Mouse (Mus musculus): ENCODE data around the gene A630023A22Rik. TPM values are rescaled to one million over a fixed set of nuclear protein-coding genes. Genes with fewer than 3 reads are reported as not detected.

A630023A22Rik gene
- polyA plus RNA-seq, 1 experiment from 2014 or later: 0.12 TPM

DNA sequence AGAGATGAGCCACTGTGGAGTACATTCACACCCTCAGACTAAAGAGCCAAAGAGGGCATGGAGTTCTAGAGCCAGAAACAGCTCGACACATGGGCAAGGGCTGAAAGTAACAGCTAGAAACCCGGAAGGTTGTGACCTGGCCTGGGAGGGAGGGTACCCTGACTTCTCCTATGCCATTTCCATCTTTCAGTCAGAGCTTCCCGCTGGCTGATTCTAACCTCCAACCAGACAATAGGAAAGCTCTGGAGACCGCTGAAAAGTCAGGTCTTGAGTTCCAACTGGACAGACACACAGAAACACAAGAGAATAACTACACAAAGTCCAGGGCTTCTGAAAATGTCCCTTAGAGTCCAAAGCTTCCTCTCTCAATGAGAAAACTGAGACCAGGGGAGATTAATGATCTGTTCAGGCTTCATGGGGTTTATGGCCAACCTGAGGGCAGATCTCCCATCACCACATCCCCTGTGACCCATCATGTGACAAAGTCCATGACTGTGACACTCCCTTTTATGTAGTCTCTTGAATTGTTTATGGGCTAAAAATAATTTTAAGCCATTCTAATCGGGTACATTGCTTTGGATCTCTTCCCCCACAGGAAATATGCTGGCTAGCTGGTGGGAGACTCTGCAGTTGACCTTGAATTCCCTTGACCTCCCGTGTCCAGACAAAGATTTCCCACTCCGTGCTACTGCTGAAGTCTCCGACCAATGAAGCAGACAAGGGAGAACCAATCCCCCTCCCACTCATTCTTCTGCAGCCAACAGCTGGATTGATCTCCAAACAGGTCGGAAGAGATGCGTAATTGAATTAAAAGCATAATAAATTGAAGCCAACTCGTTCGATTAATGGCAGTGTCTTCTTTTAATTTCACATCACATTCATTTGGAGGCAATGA, 17.7 kb upstream of the A630023A22Rik start:
- WGBS: 61% methylated on average over 12 of the region's 12 CpGs
- peaks cover 21% of the 10 kb centered on the region for H3K4me1 ChIP-seq (ENCODE audit: control insufficient read depth, insufficient read depth, low read length)
- no peak overlapping the region for H3K9ac ChIP-seq (ENCODE audit: low read length)
- no peak overlapping the region for H3K4me3 ChIP-seq (ENCODE audit: low read length)
- H3K36me3 ChIP-seq (ENCODE audit: control insufficient read depth, insufficient read depth): no peaks in the 10 kb centered on the region
- ATAC-seq (replicated peaks; ENCODE audit: extremely low read depth, insufficient read depth, low FRiP score): no peak
- no peak overlapping the region for H3K27ac ChIP-seq (ENCODE audit: low read length)
- H3K27me3 ChIP-seq (ENCODE audit: control insufficient read depth, insufficient read depth, low read length): no peaks in the 10 kb centered on the region
- H3K4me2 ChIP-seq (ENCODE audit: low read depth, low read length): no peak overlapping the region
- H3K9me3 ChIP-seq (replicated peaks; ENCODE audit: control insufficient read depth, low read length): no peaks in the 10 kb centered on the region

DNA sequence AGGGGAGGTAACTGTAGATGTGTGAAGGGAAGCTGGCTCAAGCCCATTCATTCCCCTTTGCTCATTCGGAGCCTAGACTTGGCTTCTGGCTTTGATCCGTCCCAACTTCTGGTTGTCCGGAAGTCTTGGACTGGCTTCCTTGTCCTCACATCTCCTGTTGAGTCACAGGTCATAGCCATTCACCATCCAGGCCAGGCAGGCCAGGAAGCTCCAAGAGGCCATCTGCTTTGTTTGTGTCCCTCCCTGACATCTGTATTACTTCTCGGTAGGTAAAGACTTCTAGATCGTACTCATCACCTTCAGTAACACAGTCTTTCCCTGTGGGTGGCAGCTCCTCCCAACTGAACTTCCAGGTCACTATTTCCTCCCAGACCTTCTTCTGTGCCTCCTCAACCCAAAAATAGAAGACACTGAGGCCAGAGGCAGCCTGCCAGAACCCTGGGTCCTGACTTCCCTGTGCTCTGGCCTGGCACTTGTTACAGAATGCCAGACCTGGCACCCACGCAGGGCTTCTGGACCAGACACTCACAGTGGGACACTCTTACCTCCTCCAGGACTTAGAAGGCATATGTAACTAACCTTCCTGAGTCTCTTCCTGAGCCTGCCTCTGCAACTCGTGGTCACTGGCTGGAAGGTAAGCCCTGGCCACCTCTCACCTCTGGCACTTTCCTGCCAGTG, 16.6 kb upstream of the A630023A22Rik start:
- Histone ChIP-seq H3K4me3 (ENCODE audit: low read length) (no peak overlapping the region), H3K27me3 (ENCODE audit: control insufficient read depth, insufficient read depth, low read length) (no peaks in the 10 kb centered on the region), H3K4me2 (ENCODE audit: low read depth, low read length) (no peak overlapping the region), H3K9ac (ENCODE audit: low read length) (no peak overlapping the region), H3K27ac (ENCODE audit: low read length) (no peak overlapping the region), H3K9me3 (replicated peaks; ENCODE audit: control insufficient read depth, low read length) (no peaks in the 10 kb centered on the region), H3K4me1 (ENCODE audit: control insufficient read depth, insufficient read depth, low read length) (peaks cover 21% of the 10 kb centered on the region), H3K36me3 (ENCODE audit: control insufficient read depth, insufficient read depth) (no peaks in the 10 kb centered on the region)
- 59% methylated on average over 7 of the region's 7 CpGs for WGBS
- ATAC-seq (replicated peaks; ENCODE audit: extremely low read depth, insufficient read depth, low FRiP score): no peak

DNA sequence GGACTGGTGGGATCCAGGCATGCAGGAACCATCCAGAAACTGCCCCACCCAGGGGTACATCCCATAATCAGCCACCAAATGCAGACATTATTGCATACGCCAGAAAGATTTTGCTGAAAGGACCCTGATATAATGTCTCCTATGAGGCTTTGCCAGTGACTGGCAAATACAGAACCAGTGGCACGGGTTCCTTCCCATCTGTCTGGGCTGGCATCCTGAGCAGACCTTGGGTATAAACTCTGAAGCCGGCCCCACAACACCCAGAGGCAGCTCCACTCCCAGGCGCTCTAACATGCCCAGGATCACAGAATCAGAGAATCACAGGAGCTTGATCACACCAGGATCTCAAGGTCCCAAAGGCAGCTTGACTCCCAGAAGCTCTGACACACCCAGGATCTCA, 11.8 kb upstream of the A630023A22Rik start:
- WGBS: 81% methylated on average over 4 of the region's 4 CpGs
- Histone ChIP-seq H3K27me3 (ENCODE audit: control insufficient read depth, insufficient read depth, low read length) (no peaks in the 10 kb centered on the region), H3K27ac (ENCODE audit: low read length) (no peak overlapping the region), H3K4me2 (ENCODE audit: low read depth, low read length) (no peak overlapping the region), H3K36me3 (ENCODE audit: control insufficient read depth, insufficient read depth) (no peaks in the 10 kb centered on the region), H3K4me3 (ENCODE audit: low read length) (no peak overlapping the region), H3K4me1 (ENCODE audit: control insufficient read depth, insufficient read depth, low read length) (peaks cover 7% of the 10 kb centered on the region), H3K9ac (ENCODE audit: low read length) (no peak overlapping the region), H3K9me3 (replicated peaks; ENCODE audit: control insufficient read depth, low read length) (no peaks in the 10 kb centered on the region)
- ATAC-seq (replicated peaks; ENCODE audit: extremely low read depth, insufficient read depth, low FRiP score): no peak

DNA sequence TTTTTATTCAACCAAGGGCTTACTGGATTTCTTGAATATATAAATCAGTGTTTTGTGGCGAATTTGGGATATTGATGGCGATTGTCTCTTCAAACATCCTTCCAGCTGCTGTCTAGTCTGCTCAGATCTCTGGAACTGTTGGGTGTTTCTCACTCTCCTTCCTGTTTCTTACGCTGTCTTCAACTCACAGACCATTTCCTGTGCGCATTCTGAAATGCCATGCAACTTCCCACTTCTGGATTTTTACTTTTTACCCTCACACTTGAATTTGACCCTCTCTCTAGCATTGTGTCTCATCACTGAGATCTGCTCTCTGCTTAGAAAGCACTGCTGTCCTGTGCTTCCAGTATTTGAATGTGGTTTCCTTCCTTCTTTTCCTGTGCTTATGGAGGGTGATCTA, 5.0 kb upstream of the A630023A22Rik start:
- no peaks in the 10 kb centered on the region for H3K36me3 ChIP-seq (ENCODE audit: control insufficient read depth, insufficient read depth)
- H3K4me2 ChIP-seq (ENCODE audit: low read depth, low read length): no peak overlapping the region
- no peak for ATAC-seq (replicated peaks; ENCODE audit: extremely low read depth, insufficient read depth, low FRiP score)
- no peak overlapping the region for H3K27ac ChIP-seq (ENCODE audit: low read length)
- no peaks in the 10 kb centered on the region for H3K27me3 ChIP-seq (ENCODE audit: control insufficient read depth, insufficient read depth, low read length)
- H3K9ac ChIP-seq (ENCODE audit: low read length): no peak overlapping the region
- peaks cover 14% of the 10 kb centered on the region for H3K4me1 ChIP-seq (ENCODE audit: control insufficient read depth, insufficient read depth, low read length)
- no peak overlapping the region for H3K4me3 ChIP-seq (ENCODE audit: low read length)
- 63% methylated on average over 4 of the region's 4 CpGs for WGBS
- H3K9me3 ChIP-seq (replicated peaks; ENCODE audit: control insufficient read depth, low read length): no peaks in the 10 kb centered on the region

DNA sequence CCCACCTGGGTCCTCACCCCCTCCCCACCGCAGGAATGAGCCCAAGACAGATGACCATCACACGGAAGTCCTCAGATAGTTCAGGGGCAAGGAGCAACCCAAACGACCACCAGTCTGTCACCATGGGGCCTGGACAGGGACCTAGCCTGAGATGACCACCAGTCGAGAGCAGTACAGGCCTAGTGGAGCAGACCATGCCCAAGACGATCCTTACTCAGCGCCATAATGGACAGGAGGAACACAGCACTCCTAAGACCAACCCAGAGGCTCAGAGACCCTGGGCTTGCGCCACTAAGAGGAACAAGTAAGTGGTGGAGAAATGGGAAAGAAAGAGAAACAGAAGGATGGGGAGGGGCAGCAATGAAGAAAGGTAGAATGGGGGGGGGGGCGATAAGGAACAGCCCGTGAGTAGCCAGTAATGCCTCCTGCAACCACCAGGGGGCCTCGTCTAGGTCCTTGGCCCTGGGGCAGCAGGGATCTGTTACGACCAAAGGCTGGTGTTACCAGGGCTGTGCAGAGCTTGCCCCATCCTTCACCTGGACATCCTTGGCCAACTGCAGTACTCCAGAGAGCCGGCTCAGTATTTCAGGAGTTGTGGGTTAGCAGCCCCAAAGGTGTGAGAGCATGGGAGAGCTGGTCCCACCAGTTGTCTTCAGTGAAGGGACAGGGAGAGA, 4.0 kb upstream of the A630023A22Rik start:
- 56% methylated on average over 12 of the region's 12 CpGs for WGBS
- no peak for ATAC-seq (replicated peaks; ENCODE audit: extremely low read depth, insufficient read depth, low FRiP score)

DNA sequence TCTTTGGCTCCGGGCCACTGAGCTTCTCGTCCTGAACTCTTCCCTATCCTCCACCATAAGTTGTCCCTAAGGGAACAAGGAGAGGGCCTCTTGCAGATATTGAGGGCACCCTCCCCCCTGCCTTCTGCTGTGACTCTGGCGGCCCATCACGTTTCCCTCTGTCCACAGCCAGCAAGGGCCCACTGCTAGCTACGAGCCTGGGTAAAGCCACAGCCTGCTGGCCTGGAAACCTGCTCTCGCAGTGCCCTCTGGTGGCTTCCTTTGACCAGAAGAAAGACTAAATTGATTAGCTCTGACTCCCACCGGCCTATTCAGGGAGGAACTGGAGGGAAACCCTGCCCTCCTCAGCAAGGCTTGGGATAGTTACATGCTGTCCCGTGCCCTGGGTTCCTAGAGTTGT, 2.3 kb upstream of the A630023A22Rik start:
- H3K4me2 ChIP-seq (ENCODE audit: low read depth, low read length): no peak overlapping the region
- peaks cover 17% of the 10 kb centered on the region for H3K4me1 ChIP-seq (ENCODE audit: control insufficient read depth, insufficient read depth, low read length)
- ATAC-seq (replicated peaks; ENCODE audit: extremely low read depth, insufficient read depth, low FRiP score): peak; percentile 59
- H3K27ac ChIP-seq (ENCODE audit: low read length): no peak overlapping the region
- no peaks in the 10 kb centered on the region for H3K9me3 ChIP-seq (replicated peaks; ENCODE audit: control insufficient read depth, low read length)
- no peaks in the 10 kb centered on the region for H3K27me3 ChIP-seq (ENCODE audit: control insufficient read depth, insufficient read depth, low read length)
- 21% methylated on average over 8 of the region's 8 CpGs for WGBS
- no peak overlapping the region for H3K4me3 ChIP-seq (ENCODE audit: low read length)
- H3K36me3 ChIP-seq (ENCODE audit: control insufficient read depth, insufficient read depth): no peaks in the 10 kb centered on the region
- H3K9ac ChIP-seq (ENCODE audit: low read length): no peak overlapping the region

More for the DNA sequence above, 4.0 kb upstream of the A630023A22Rik start:
- Histone ChIP-seq H3K27ac (ENCODE audit: low read length) (no peak overlapping the region), H3K4me1 (ENCODE audit: control insufficient read depth, insufficient read depth, low read length) (peaks cover 17% of the 10 kb centered on the region), H3K4me2 (ENCODE audit: low read depth, low read length) (no peak overlapping the region), H3K4me3 (ENCODE audit: low read length) (no peak overlapping the region), H3K9ac (ENCODE audit: low read length) (no peak overlapping the region), H3K27me3 (ENCODE audit: control insufficient read depth, insufficient read depth, low read length) (no peaks in the 10 kb centered on the region), H3K9me3 (replicated peaks; ENCODE audit: control insufficient read depth, low read length) (no peaks in the 10 kb centered on the region), H3K36me3 (ENCODE audit: control insufficient read depth, insufficient read depth) (no peaks in the 10 kb centered on the region)

DNA sequence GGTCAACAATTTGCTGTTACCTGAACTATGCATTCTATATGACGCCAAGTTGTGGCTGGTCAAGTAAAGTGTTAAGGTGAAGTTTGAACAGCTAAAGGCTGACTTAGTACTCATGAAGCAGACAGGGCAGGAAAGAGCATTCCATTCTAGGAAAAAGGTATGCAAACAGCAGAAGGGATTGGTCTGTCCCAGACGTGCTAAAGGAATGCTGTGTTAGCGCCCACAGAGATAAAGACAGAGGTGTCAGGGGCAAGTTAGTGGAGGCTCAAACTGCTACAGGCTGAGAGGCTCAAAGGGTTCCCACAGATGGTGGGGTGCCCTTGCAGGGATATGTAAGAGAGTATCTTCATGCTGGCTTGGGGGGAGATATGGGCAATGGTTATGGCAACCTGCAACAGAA, 1.3 kb upstream of the A630023A22Rik start:
- H3K4me1 ChIP-seq (ENCODE audit: control insufficient read depth, insufficient read depth, low read length): peaks cover 17% of the 10 kb centered on the region
- no peak overlapping the region for H3K9ac ChIP-seq (ENCODE audit: low read length)
- no peak overlapping the region for H3K27ac ChIP-seq (ENCODE audit: low read length)
- no peaks in the 10 kb centered on the region for H3K9me3 ChIP-seq (replicated peaks; ENCODE audit: control insufficient read depth, low read length)
- 0 out of 2 replicates have a peak, but pooled peaks have one; percentile 56 for ATAC-seq (replicated peaks; ENCODE audit: extremely low read depth, insufficient read depth, low FRiP score)
- H3K4me2 ChIP-seq (ENCODE audit: low read depth, low read length): no peak overlapping the region
- H3K4me3 ChIP-seq (ENCODE audit: low read length): no peak overlapping the region
- 50% methylated on average over 3 of the region's 3 CpGs for WGBS
- H3K27me3 ChIP-seq (ENCODE audit: control insufficient read depth, insufficient read depth, low read length): no peaks in the 10 kb centered on the region
- H3K36me3 ChIP-seq (ENCODE audit: control insufficient read depth, insufficient read depth): no peaks in the 10 kb centered on the region

DNA sequence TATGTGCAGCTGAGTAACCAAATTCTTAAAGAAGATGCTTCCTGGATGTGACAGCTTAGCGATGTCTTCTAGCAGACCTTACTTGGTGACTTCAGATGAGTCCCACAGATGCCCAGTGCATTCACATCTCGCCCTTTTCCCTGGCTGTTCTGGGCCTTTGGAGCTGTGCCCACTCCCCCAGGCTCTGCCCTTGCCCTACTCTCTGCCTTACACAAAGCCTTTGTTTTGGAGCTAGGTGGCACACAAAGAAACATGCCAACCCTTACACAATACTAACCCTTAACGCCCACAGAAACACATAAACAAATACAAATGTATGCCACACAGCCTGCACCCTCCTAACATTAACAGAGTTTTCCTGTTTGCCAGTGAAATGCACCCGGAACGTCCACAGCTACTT, 6.4 kb downstream of the A630023A22Rik start:
- Histone ChIP-seq H3K27ac (ENCODE audit: low read length) (no peak overlapping the region), H3K4me3 (ENCODE audit: low read length) (no peak overlapping the region), H3K4me1 (ENCODE audit: control insufficient read depth, insufficient read depth, low read length) (no peaks in the 10 kb centered on the region), H3K9me3 (replicated peaks; ENCODE audit: control insufficient read depth, low read length) (no peaks in the 10 kb centered on the region), H3K36me3 (ENCODE audit: control insufficient read depth, insufficient read depth) (no peaks in the 10 kb centered on the region), H3K27me3 (ENCODE audit: control insufficient read depth, insufficient read depth, low read length) (no peaks in the 10 kb centered on the region), H3K9ac (ENCODE audit: low read length) (no peak overlapping the region), H3K4me2 (ENCODE audit: low read depth, low read length) (no peak overlapping the region)
- no peak for ATAC-seq (replicated peaks; ENCODE audit: extremely low read depth, insufficient read depth, low FRiP score)
- WGBS: 71% methylated on average over 5 of the region's 5 CpGs

DNA sequence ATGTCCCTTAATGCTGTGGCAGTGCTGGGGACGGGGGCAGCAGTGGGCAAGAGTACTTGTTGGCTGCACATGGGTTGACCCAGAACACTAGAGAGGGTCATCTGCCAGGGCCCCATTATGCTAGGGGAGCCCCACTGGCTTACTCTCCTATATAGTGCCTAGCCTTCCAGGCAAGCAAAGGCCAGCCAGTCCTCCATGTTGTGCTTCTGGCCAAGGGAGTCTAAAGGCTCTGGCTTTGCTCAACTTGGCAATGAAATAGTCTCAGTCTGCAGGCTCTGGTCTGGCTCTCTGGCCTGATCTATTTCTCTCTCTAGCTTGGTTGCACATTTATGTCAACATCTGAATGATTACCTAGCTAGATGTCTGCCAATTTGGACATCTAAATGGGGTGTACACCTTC, 9.7 kb downstream of the A630023A22Rik start:
- Histone ChIP-seq H3K4me3 (ENCODE audit: low read length) (no peak overlapping the region), H3K9me3 (replicated peaks; ENCODE audit: control insufficient read depth, low read length) (no peaks in the 10 kb centered on the region), H3K4me2 (ENCODE audit: low read depth, low read length) (no peak overlapping the region), H3K4me1 (ENCODE audit: control insufficient read depth, insufficient read depth, low read length) (no peaks in the 10 kb centered on the region), H3K27ac (ENCODE audit: low read length) (no peak overlapping the region), H3K27me3 (ENCODE audit: control insufficient read depth, insufficient read depth, low read length) (no peaks in the 10 kb centered on the region), H3K36me3 (ENCODE audit: control insufficient read depth, insufficient read depth) (no peaks in the 10 kb centered on the region), H3K9ac (ENCODE audit: low read length) (no peak overlapping the region)
- ATAC-seq (replicated peaks; ENCODE audit: extremely low read depth, insufficient read depth, low FRiP score): no peak
- whole genome bisulfite sequencing: 83% methylated on average over 1 of the region's 1 CpGs
